Mouse (Mus musculus) forebrain, embryonic 14.5 days (tissue): ENCODE results near the gene Bcl3. TPM values are rescaled to one million over a fixed set of nuclear protein-coding genes. Genes with fewer than 3 reads are reported as not detected.

Experiments
- ATAC-seq: fragments of 200-750 bp; cut with Nextera tagmentation; 2 replicates; pipeline ENCODE4 v1.8.0; 2017; ENCODE audit warnings: mild to moderate bottlenecking, moderate library complexity
- DNase-seq: peaks from one replicate; pipeline ENCODE4 v3.0.0-alpha.2; 2015; ENCODE audit warnings: low spot score
- H3K27ac ChIP-seq: fragments of 300-500 bp; sonication (generic); 2 replicates; pipeline ENCODE4 v1.5.1; 2014; ENCODE audit warnings: low read depth, mild to moderate bottlenecking, control low read depth, low read length, moderate library complexity
- H3K27me3 ChIP-seq: fragments of 300-500 bp; sonication (generic); replicated peaks from 2 replicates; pipeline ENCODE4 v1.6.1; 2014; ENCODE audit warnings: low read length, control low read depth, mixed read lengths; ENCODE audit not compliant: control insufficient read depth, insufficient read depth
- H3K36me3 ChIP-seq: fragments of 300-500 bp; sonication (generic); 2 replicates; pipeline ENCODE4 v1.6.1; 2014; ENCODE audit warnings: low read length, control low read depth; ENCODE audit not compliant: control insufficient read depth, insufficient read depth
- H3K4me1 ChIP-seq: fragments of 300-500 bp; sonication (generic); 2 replicates; pipeline ENCODE4 v1.6.1; 2014; ENCODE audit warnings: antibody characterized with exemption, low read length, control low read depth; ENCODE audit not compliant: control insufficient read depth, insufficient read depth
- H3K4me2 ChIP-seq: fragments of 300-500 bp; sonication (generic); 2 replicates; pipeline ENCODE4 v1.6.1; 2014; ENCODE audit warnings: mild to moderate bottlenecking, control low read depth, low read length
- H3K4me3 ChIP-seq: fragments of 300-500 bp; sonication (generic); 2 replicates; pipeline ENCODE4 v1.5.1; 2014; ENCODE audit warnings: low read depth, low read length, control low read depth
- H3K9ac ChIP-seq: fragments of 300-500 bp; sonication (generic); 2 replicates; pipeline ENCODE4 v1.6.1; 2014; ENCODE audit warnings: mild to moderate bottlenecking, low read length, control low read depth, moderate library complexity
- H3K9me3 ChIP-seq: fragments of 300-500 bp; sonication (generic); replicated peaks from 2 replicates; pipeline ENCODE4 v1.6.1; 2016; ENCODE audit warnings: low read length, control low read depth, mixed read lengths; ENCODE audit not compliant: control insufficient read depth
- WGBS: fragments of 180-500 bp; shearing (Covaris S2); extraction: QIAGEN DNeasy Blood & Tissue Kit; methylation state at CpG from one replicate; pipeline ENCODE4 v1.1.7; 2014; 5-methylcytosine and 5-hydroxymethylcytosine counted together
- polyA plus RNA-seq: library from polyadenylated mRNA; unstranded; fragments of >200 nt; fragmentation: Nextera tagmentation; extraction: Ambion mirVana; gene quantifications from 2 replicates; pipeline ENCODE4 v1.2.1, GENCODE M21; 2014

Gene Bcl3
- polyA plus RNA-seq, 1 experiment from 2014 or later, result 0.75 TPM

GRCm38 (mm10) chr7:19816224-19816771 lies 6.3 kb downstream of the Bcl3 start:
- Histone ChIP-seq H3K9ac (peak overlapping the region; percentile 54), H3K4me1 (no peaks in the 10 kb centered on the region), H3K36me3 (no peaks in the 10 kb centered on the region), H3K27ac (no peak overlapping the region), H3K9me3 (no peaks in the 10 kb centered on the region), H3K4me2 (peak overlapping the region; percentile 64), H3K27me3 (peaks cover 22% of the 10 kb centered on the region), H3K4me3 (peak overlapping the region; percentile 37)
- 2% methylated on average over 26 of the region's 28 CpGs for WGBS
- DNase-seq (peak; percentile 56), ATAC-seq (peak; percentile 65)

- Histone ChIP-seq H3K27ac (no peak overlapping the region), H3K4me1 (0 out of 2 replicates have a peak, but pooled peaks cover 2% of the 10 kb centered on the region), H3K9ac (peak overlapping the region; percentile 54), H3K4me3 (peak overlapping the region; percentile 37), H3K4me2 (peak overlapping the region; percentile 64), H3K27me3 (peaks cover 29% of the 10 kb centered on the region), H3K36me3 (no peaks in the 10 kb centered on the region), H3K9me3 (no peaks in the 10 kb centered on the region)
- 13% methylated on average over 17 of the region's 17 CpGs for WGBS
- ATAC-seq (peak; percentile 38), DNase-seq (no peak)
Measured at GRCm38 (mm10) chr7:19815296-19816223, 7.0 kb downstream of the Bcl3 start.

- peaks cover 48% of the 10 kb centered on the region for H3K27me3 ChIP-seq
- WGBS, result 82% methylated on average over 6 of the region's 6 CpGs
Measured at GRCm38 (mm10) chr7:19813579-19814122, 8.9 kb downstream of the Bcl3 start.

GRCm38 (mm10) chr7:19813161-19813560 lies 9.4 kb downstream of the Bcl3 start:
- 81% methylated on average over 4 of the region's 4 CpGs for WGBS

More at GRCm38 (mm10) chr7:19813579-19814122, 8.9 kb downstream of the Bcl3 start:
- Histone ChIP-seq H3K4me1 (0 out of 2 replicates have a peak, but pooled peaks cover 2% of the 10 kb centered on the region), H3K4me3 (no peak overlapping the region), H3K36me3 (no peaks in the 10 kb centered on the region), H3K9ac (no peak overlapping the region), H3K4me2 (no peak overlapping the region), H3K27ac (no peak overlapping the region), H3K9me3 (no peaks in the 10 kb centered on the region)
- DNase-seq, result no peak
- no peak for ATAC-seq

GRCm38 (mm10) chr7:19811114-19811513 lies 11.5 kb downstream of the Bcl3 start:
- Histone ChIP-seq H3K9ac (no peak overlapping the region), H3K9me3 (no peaks in the 10 kb centered on the region), H3K27me3 (peaks cover 39% of the 10 kb centered on the region), H3K27ac (no peak overlapping the region), H3K4me3 (peak overlapping the region; percentile 7; the same call in 1 of the 2 replicates), H3K4me2 (peak overlapping the region; percentile 34), H3K36me3 (no peaks in the 10 kb centered on the region), H3K4me1 (0 out of 2 replicates have a peak, but pooled peaks cover 2% of the 10 kb centered on the region)
- ATAC-seq (peak; percentile 40), DNase-seq (peak; percentile 35)
- 2% methylated on average over 22 of the region's 22 CpGs for WGBS

More at GRCm38 (mm10) chr7:19813161-19813560, 9.4 kb downstream of the Bcl3 start:
- Histone ChIP-seq H3K27ac (no peak overlapping the region), H3K4me2 (no peak overlapping the region), H3K4me3 (no peak overlapping the region), H3K9me3 (no peaks in the 10 kb centered on the region), H3K36me3 (no peaks in the 10 kb centered on the region), H3K4me1 (0 out of 2 replicates have a peak, but pooled peaks cover 2% of the 10 kb centered on the region), H3K9ac (no peak overlapping the region), H3K27me3 (peaks cover 48% of the 10 kb centered on the region)
- ATAC-seq (no peak), DNase-seq (no peak)

GRCm38 (mm10) chr7:19809369-19809768 lies 13.2 kb downstream of the Bcl3 start:
- H3K36me3 ChIP-seq, result no peaks in the 10 kb centered on the region
- ATAC-seq (no peak), DNase-seq (no peak)
- 0 out of 2 replicates have a peak, but pooled peaks cover 2% of the 10 kb centered on the region for H3K4me1 ChIP-seq
- peak overlapping the region; percentile 37 for H3K4me2 ChIP-seq
- H3K9me3 ChIP-seq, result no peaks in the 10 kb centered on the region
- peak overlapping the region; percentile 32; the same call in 1 of the 2 replicates for H3K9ac ChIP-seq
- H3K27ac ChIP-seq, result no peak overlapping the region
- WGBS, result 2% methylated on average over 27 of the region's 27 CpGs
- H3K4me3 ChIP-seq, result no peak overlapping the region
- peaks cover 33% of the 10 kb centered on the region for H3K27me3 ChIP-seq

GRCm38 (mm10) chr7:19806356-19806969 lies 16.1 kb downstream of the Bcl3 start:
- Histone ChIP-seq H3K27ac (no peak overlapping the region), H3K27me3 (peaks cover 26% of the 10 kb centered on the region; the same call in 1 of the 2 replicates), H3K4me1 (0 out of 2 replicates have a peak, but pooled peaks cover 2% of the 10 kb centered on the region), H3K4me3 (no peak overlapping the region), H3K9me3 (no peaks in the 10 kb centered on the region), H3K4me2 (no peak overlapping the region), H3K9ac (no peak overlapping the region), H3K36me3 (no peaks in the 10 kb centered on the region)
- ATAC-seq (no peak), DNase-seq (no peak)
- WGBS, result 82% methylated on average over 8 of the region's 8 CpGs

- Histone ChIP-seq H3K27me3 (no peaks in the 10 kb centered on the region), H3K4me2 (no peak overlapping the region), H3K9me3 (no peaks in the 10 kb centered on the region), H3K4me1 (no peaks in the 10 kb centered on the region), H3K9ac (no peak overlapping the region), H3K27ac (no peak overlapping the region), H3K36me3 (no peaks in the 10 kb centered on the region), H3K4me3 (no peak overlapping the region)
- ATAC-seq (no peak), DNase-seq (peak; percentile 75)
- 17% methylated on average over 7 of the region's 7 CpGs for WGBS
Measured at GRCm38 (mm10) chr7:19802995-19803394, 19.6 kb downstream of the Bcl3 start.
